Mouse (Mus musculus) lung, adult 2 months (tissue): ENCODE data around the gene Ccnt1.

Experiments used
- CTCF ChIP-seq: fragments of 200-500 bp; IDR thresholded peaks from 2 replicates; pipeline ENCODE4 v1.5.1; 2011; ENCODE audit warnings: mild to moderate bottlenecking, low read length, control low read depth; ENCODE audit not compliant: insufficient read depth
- POLR2A ChIP-seq: fragments of 200-500 bp; IDR thresholded peaks from 2 replicates; pipeline ENCODE4 v1.6.1; 2011; ENCODE audit warnings: low read depth, mild to moderate bottlenecking, control low read depth, low read length, borderline replicate concordance; ENCODE audit errors: extremely low read depth

- TF ChIP-seq CTCF: peak; percentile 73
- no peak for TF ChIP-seq POLR2A
These were observed 66.2 kb downstream of the Ccnt1 start for GRCm38 (mm10) chr15:98504514-98504913.
